Mouse (Mus musculus): ENCODE measurements around the gene Kcnt2.

GRCm38 (mm10) chr1:140484016-140484415 lies 238.1 kb downstream of the Kcnt2 start:
- no peak for TF ChIP-seq POLR2A (IDR thresholded peaks at IDR 0.05; ENCODE audit: insufficient read depth, low read length)
- no peak for TF ChIP-seq CTCF (IDR thresholded peaks at IDR 0.05; ENCODE audit: low read depth, low read length)
